Mouse (Mus musculus): ENCODE results near the gene Cuedc1.

Gene Cuedc1

GRCm38 (mm10) chr11:88241468-88242301, 143.8 kb downstream of the Cuedc1 start:
- no peak for DNase-seq

Data from thymus, postnatal 14 days (tissue).